8 mouse cellular contexts compared by ENCODE assay signal in genomic region chr8:123126193-123126816, GRCm38 (mm10). TPM values are rescaled to one million over a fixed set of nuclear protein-coding genes. Genes with fewer than 3 reads are reported as not detected.
DNase-seq lines count a peak whose midpoint lies in the region; ATAC-seq and TF ChIP-seq lines count a peak whose summit lies in the region.

No protein-coding gene starts in this region.

- H3K4me3 ChIP-seq in heart, embryonic 16.5 days (ENCODE audit: low read length), result no peak overlapping the region
- H3K4me3 ChIP-seq in intestine, embryonic 15.5 days (replicated peaks), result 0 out of 2 replicates have a peak overlapping the region, but pooled peaks have one; percentile 3
- no peak overlapping the region for H3K4me3 ChIP-seq in liver, embryonic 15.5 days (replicated peaks)
- no peak overlapping the region for H3K4me3 ChIP-seq in stomach, postnatal 0 days (ENCODE audit: low read depth, low read length)

- TF ChIP-seq CTCF in stomach, postnatal 0 days (IDR thresholded peaks at IDR 0.05; ENCODE audit: low read depth), result no peak

- intact Hi-C loops in left cerebral cortex, postnatal 10 days (cut with DNase I), result no loop called here

- TF ChIP-seq EP300 in stomach, postnatal 0 days (optimal IDR thresholded peaks at IDR 0.05), result no peak

- no peak overlapping the region for H3K4me2 ChIP-seq in heart, embryonic 16.5 days (ENCODE audit: low read depth, low read length)
- H3K4me2 ChIP-seq in intestine, embryonic 15.5 days (replicated peaks), result peak overlapping the region; percentile 46
- peak overlapping the region; percentile 23; the same call in 1 of the 2 replicates for H3K4me2 ChIP-seq in liver, embryonic 15.5 days
- no peak overlapping the region; the same call in 1 of the 2 replicates for H3K4me2 ChIP-seq in stomach, postnatal 0 days (replicated peaks; ENCODE audit: low read depth)

- DNase-seq in heart, adult 8-10 months (ENCODE audit: low spot score), result no peak
- DNase-seq in adrenal gland, postnatal 36 days, result peak; percentile 30 to 59
- DNase-seq in stomach, postnatal 0 days (ENCODE audit: low spot score), result peak; percentile 89
- no peak for DNase-seq in left cerebral cortex, adult 8-10 months (ENCODE audit: low spot score in 2 of 2)
- no peak for DNase-seq in left cerebral cortex, postnatal 10 days (ENCODE audit: extremely low spot score in 1 of 2, low spot score in 2 of 2)

- H3K9me3 ChIP-seq in heart, embryonic 16.5 days (replicated peaks; ENCODE audit: control insufficient read depth, low read length), result no peaks in the 10 kb centered on the region
- H3K9me3 ChIP-seq in intestine, embryonic 15.5 days, result no peaks in the 10 kb centered on the region
- H3K9me3 ChIP-seq in liver, embryonic 15.5 days (replicated peaks), result no peaks in the 10 kb centered on the region
- no peaks in the 10 kb centered on the region for H3K9me3 ChIP-seq in stomach, postnatal 0 days (ENCODE audit: control insufficient read depth, low read length)

- no peak overlapping the region for H3K9ac ChIP-seq in heart, embryonic 16.5 days (ENCODE audit: low read length)
- no peak overlapping the region for H3K9ac ChIP-seq in intestine, embryonic 15.5 days
- no peak overlapping the region for H3K9ac ChIP-seq in liver, embryonic 15.5 days
- H3K9ac ChIP-seq in stomach, postnatal 0 days (ENCODE audit: low read length), result no peak overlapping the region

- ATAC-seq in heart, embryonic 16.5 days (replicated peaks; ENCODE audit: extremely low read depth, insufficient read depth, low FRiP score), result 0 out of 2 replicates have a peak, but pooled peaks have one; percentile 33
- ATAC-seq in intestine, embryonic 15.5 days, result peak; percentile 90
- peak; percentile 54; the same call in 1 of the 2 replicates for ATAC-seq in liver, embryonic 15.5 days (ENCODE audit: insufficient read depth)
- peak; percentile 82 for ATAC-seq in stomach, postnatal 0 days (ENCODE audit: low FRiP score, low TSS enrichment)

- H3K4me1 ChIP-seq in heart, embryonic 16.5 days (ENCODE audit: control insufficient read depth, insufficient read depth, low read length), result 0 out of 2 replicates have a peak, but pooled peaks cover 3% of the 10 kb centered on the region
- H3K4me1 ChIP-seq in intestine, embryonic 15.5 days (replicated peaks), result no peaks in the 10 kb centered on the region; the same call in 1 of the 2 replicates
- peaks cover 8% of the 10 kb centered on the region for H3K4me1 ChIP-seq in liver, embryonic 15.5 days (replicated peaks)
- no peaks in the 10 kb centered on the region; the same call in 1 of the 2 replicates for H3K4me1 ChIP-seq in stomach, postnatal 0 days (replicated peaks; ENCODE audit: control insufficient read depth, insufficient read depth)

- peaks cover 8% of the 10 kb centered on the region for H3K27me3 ChIP-seq in heart, embryonic 16.5 days (ENCODE audit: control insufficient read depth, insufficient read depth, low read length)
- H3K27me3 ChIP-seq in intestine, embryonic 15.5 days (replicated peaks), result no peaks in the 10 kb centered on the region
- peaks cover 86% of the 10 kb centered on the region for H3K27me3 ChIP-seq in liver, embryonic 15.5 days
- H3K27me3 ChIP-seq in stomach, postnatal 0 days (ENCODE audit: control insufficient read depth, insufficient read depth, low read length), result no peaks in the 10 kb centered on the region

- 8% methylated on average over 19 of the region's 19 CpGs for WGBS in heart, embryonic 16.5 days
- 8% methylated on average over 19 of the region's 19 CpGs for WGBS in intestine, embryonic 15.5 days
- 10% methylated on average over 19 of the region's 19 CpGs for WGBS in liver, embryonic 15.5 days (ENCODE audit: insufficient replicate concordance)
- WGBS in stomach, postnatal 0 days, result 13% methylated on average over 18 of the region's 19 CpGs

- no peaks in the 10 kb centered on the region for H3K36me3 ChIP-seq in heart, embryonic 16.5 days (ENCODE audit: control insufficient read depth, insufficient read depth)
- H3K36me3 ChIP-seq in intestine, embryonic 15.5 days, result no peaks in the 10 kb centered on the region
- no peaks in the 10 kb centered on the region for H3K36me3 ChIP-seq in liver, embryonic 15.5 days (replicated peaks)
- H3K36me3 ChIP-seq in stomach, postnatal 0 days (ENCODE audit: control insufficient read depth, insufficient read depth, low read length), result no peaks in the 10 kb centered on the region

- H3K27ac ChIP-seq in heart, embryonic 16.5 days (ENCODE audit: low read length), result no peak overlapping the region
- H3K27ac ChIP-seq in intestine, embryonic 15.5 days, result no peak overlapping the region
- H3K27ac ChIP-seq in liver, embryonic 15.5 days (replicated peaks), result no peak overlapping the region
- no peak overlapping the region for H3K27ac ChIP-seq in stomach, postnatal 0 days (replicated peaks)

RNA-seq across cellular contexts. Expression of gene Cpne7, which starts 9.1 kb away (rescaled TPM):
- polyA plus RNA-seq in heart, embryonic 16.5 days (2015; fragmentation: Nextera tagmentation; extraction: Ambion mirVana), result 0.20 and 0.35 TPM in 2 replicates
- total RNA-seq in heart, adult 8-10 months (2022), result 1 to 10 TPM in 2 of 4 experiments, under 1 TPM in 2; 0.52 to 1.7 (median 0.89) TPM
- 1 to 10 TPM; 3.6 to 5.0 TPM for total RNA-seq in adrenal gland, postnatal 36 days (2021)
- 0.98 and 1.3 TPM in 2 replicates for polyA plus RNA-seq in intestine, embryonic 15.5 days (2015; fragmentation: Nextera tagmentation; extraction: Ambion mirVana)
- 0.30 and 0.45 TPM in 2 replicates for polyA plus RNA-seq in liver, embryonic 15.5 days (2015; fragmentation: Nextera tagmentation; extraction: Ambion mirVana)
- polyA plus RNA-seq in stomach, postnatal 0 days (2015; fragmentation: Nextera tagmentation; extraction: Ambion mirVana), result 1.4 TPM in 2 replicates
- total RNA-seq in left cerebral cortex, adult 8-10 months (2022), result 10 to 100 TPM; 46.8 to 60.2 (median 57.2) TPM
- 10 to 100 TPM; 75.7 to 94.1 TPM for total RNA-seq in left cerebral cortex, postnatal 10 days (2021)

RNA-seq across cellular contexts. Expression of gene Rpl13, which starts 24.2 kb away (rescaled TPM):
- 676 and 829 TPM in 2 replicates for polyA plus RNA-seq in heart, embryonic 16.5 days (2015; fragmentation: Nextera tagmentation; extraction: Ambion mirVana)
- total RNA-seq in heart, adult 8-10 months (2022), result 100 to 1,000 TPM; 402 to 462 (median 427) TPM
- total RNA-seq in adrenal gland, postnatal 36 days (2021), result 100 to 1,000 TPM; 706 to 750 TPM
- 1,399 and 1,578 TPM in 2 replicates for polyA plus RNA-seq in intestine, embryonic 15.5 days (2015; fragmentation: Nextera tagmentation; extraction: Ambion mirVana)
- polyA plus RNA-seq in liver, embryonic 15.5 days (2015; fragmentation: Nextera tagmentation; extraction: Ambion mirVana), result 785 TPM in 2 replicates
- polyA plus RNA-seq in stomach, postnatal 0 days (2015; fragmentation: Nextera tagmentation; extraction: Ambion mirVana), result 1,460 and 1,506 TPM in 2 replicates
- 100 to 1,000 TPM; 401 to 484 (median 442) TPM for total RNA-seq in left cerebral cortex, adult 8-10 months (2022)
- 100 to 1,000 TPM; 451 to 456 TPM for total RNA-seq in left cerebral cortex, postnatal 10 days (2021)

RNA-seq across cellular contexts. Expression of gene Sult5a1, which starts 31.8 kb away (rescaled TPM):
- polyA plus RNA-seq in heart, embryonic 16.5 days (2015; fragmentation: Nextera tagmentation; extraction: Ambion mirVana), result 4.4 and 5.8 TPM in 2 replicates
- total RNA-seq in heart, adult 8-10 months (2022), result under 1 TPM; 0.34 to 0.87 (median 0.60) TPM
- 1 to 10 TPM; 5.6 to 5.8 TPM for total RNA-seq in adrenal gland, postnatal 36 days (2021)
- 12.1 and 12.3 TPM in 2 replicates for polyA plus RNA-seq in intestine, embryonic 15.5 days (2015; fragmentation: Nextera tagmentation; extraction: Ambion mirVana)
- polyA plus RNA-seq in liver, embryonic 15.5 days (2015; fragmentation: Nextera tagmentation; extraction: Ambion mirVana), result 0.76 and 0.96 TPM in 2 replicates
- polyA plus RNA-seq in stomach, postnatal 0 days (2015; fragmentation: Nextera tagmentation; extraction: Ambion mirVana), result 7.8 and 9.3 TPM in 2 replicates
- under 1 TPM in 2 of 4 experiments, not detected in 2; 0.15 to 0.37 TPM for total RNA-seq in left cerebral cortex, adult 8-10 months (2022)
- total RNA-seq in left cerebral cortex, postnatal 10 days (2021), result not detected

RNA-seq across cellular contexts. Expression of gene Dpep1, which starts 59.7 kb away (rescaled TPM):
- polyA plus RNA-seq in heart, embryonic 16.5 days (2015; fragmentation: Nextera tagmentation; extraction: Ambion mirVana), result 10.3 and 10.4 TPM in 2 replicates
- total RNA-seq in heart, adult 8-10 months (2022), result 10 to 100 TPM; 22.6 to 45.5 (median 37.4) TPM
- total RNA-seq in adrenal gland, postnatal 36 days (2021), result 10 to 100 TPM; 39.9 to 47.2 TPM
- 3.9 and 5.4 TPM in 2 replicates for polyA plus RNA-seq in intestine, embryonic 15.5 days (2015; fragmentation: Nextera tagmentation; extraction: Ambion mirVana)
- 0.21 and 0.26 TPM in 2 replicates for polyA plus RNA-seq in liver, embryonic 15.5 days (2015; fragmentation: Nextera tagmentation; extraction: Ambion mirVana)
- 10.0 and 13.6 TPM in 2 replicates for polyA plus RNA-seq in stomach, postnatal 0 days (2015; fragmentation: Nextera tagmentation; extraction: Ambion mirVana)
- under 1 TPM in 1 of 4 experiments, not detected in 3; 0.16 TPM for total RNA-seq in left cerebral cortex, adult 8-10 months (2022)
- total RNA-seq in left cerebral cortex, postnatal 10 days (2021), result not detected

Comparison
In these comparisons a context has a peak if more than half of its experiments do, and no peak if none do; other contexts are left out.
1. ATAC-seq: peak in every context shown above with its lines; median percentile 90 in intestine, embryonic 15.5 days; 82 in stomach, postnatal 0 days; 54 in liver, embryonic 15.5 days; 33 in heart, embryonic 16.5 days.
2. H3K4me2 ChIP-seq: peak in intestine, embryonic 15.5 days (single experiment) and liver, embryonic 15.5 days (single experiment); none in heart, embryonic 16.5 days (single experiment) and stomach, postnatal 0 days (single experiment).
3. DNase-seq: peak in adrenal gland, postnatal 36 days (2 of 2) and stomach, postnatal 0 days (single experiment); none in heart, adult 8-10 months (single experiment), left cerebral cortex, adult 8-10 months (0 of 2) and left cerebral cortex, postnatal 10 days (0 of 2).
4. RNA of gene Cpne7, which starts 9.1 kb away (total RNA-seq): 75.7 to 94.1 TPM in left cerebral cortex, postnatal 10 days and 46.8 to 60.2 TPM in left cerebral cortex, adult 8-10 months; 3.6 to 5.0 TPM in adrenal gland, postnatal 36 days and 0.52 to 1.7 TPM in heart, adult 8-10 months; every median in the first group is over 4 times any median in the second.